Mouse (Mus musculus) intestine, embryonic 14.5 days (tissue): Measurements from ENCODE around the gene Ms4a5. TPM values are rescaled to one million over a fixed set of nuclear protein-coding genes. Genes with fewer than 3 reads are reported as not detected.
A peak's percentile ranks its signal among the peaks of the same experiment; 100 is the strongest.
"Not testable (repeated sequence)": the region's sequence is repeated elsewhere in the genome, so short reads cannot be mapped to it uniquely, and the experiment has no call there.

Source experiments
- ATAC-seq: fragments of 200-750 bp; cut with Nextera tagmentation; replicated peaks from 2 replicates; pipeline ENCODE4 v1.8.0; 2017; ENCODE audit warnings: low read depth, moderate number of reproducible peaks, moderate TSS enrichment, moderate library complexity; ENCODE audit not compliant: low FRiP score, low TSS enrichment
- DNase-seq: peaks from one replicate; pipeline ENCODE4 v3.0.0-alpha.2; 2018; ENCODE audit warnings: low spot score
- H3K27ac ChIP-seq: fragments of 300-500 bp; sonication (generic); 2 replicates; pipeline ENCODE4 v1.5.1; 2014; ENCODE audit warnings: low read depth, mild to moderate bottlenecking, control low read depth
- H3K27me3 ChIP-seq: fragments of 300-500 bp; sonication (generic); replicated peaks from 2 replicates; pipeline ENCODE4 v1.6.1; 2014; ENCODE audit warnings: low read length, control low read depth; ENCODE audit not compliant: control insufficient read depth, insufficient read depth
- H3K36me3 ChIP-seq: fragments of 300-500 bp; sonication (generic); 2 replicates; pipeline ENCODE4 v1.6.1; 2014; ENCODE audit warnings: low read length, control low read depth; ENCODE audit not compliant: control insufficient read depth, insufficient read depth
- H3K4me1 ChIP-seq: fragments of 300-500 bp; sonication (generic); replicated peaks from 2 replicates; pipeline ENCODE4 v1.6.1; 2014; ENCODE audit warnings: low read length, control low read depth, mixed read lengths; ENCODE audit not compliant: control insufficient read depth, insufficient read depth
- H3K4me2 ChIP-seq: fragments of 300-500 bp; sonication (generic); 2 replicates; pipeline ENCODE4 v1.6.1; 2014; ENCODE audit warnings: low read length
- H3K4me3 ChIP-seq: fragments of 300-500 bp; sonication (generic); 2 replicates; pipeline ENCODE4 v1.5.1; 2014; ENCODE audit warnings: low read depth, low read length, control low read depth, mixed read lengths
- H3K9ac ChIP-seq: fragments of 300-500 bp; sonication (generic); 2 replicates; pipeline ENCODE4 v1.6.1; 2014; ENCODE audit warnings: mild to moderate bottlenecking, low read length
- H3K9me3 ChIP-seq: fragments of 300-500 bp; sonication (generic); 2 replicates; pipeline ENCODE4 v1.6.1; 2016; ENCODE audit warnings: low read length, control low read depth; ENCODE audit not compliant: control insufficient read depth
- WGBS: fragments of 180-500 bp; shearing (Covaris S2); extraction: QIAGEN DNeasy Blood & Tissue Kit; methylation state at CpG from one replicate; pipeline ENCODE4 v1.1.7; 2014; 5-methylcytosine and 5-hydroxymethylcytosine counted together
- polyA plus RNA-seq: library from polyadenylated mRNA; unstranded; fragments of >200 nt; fragmentation: Nextera tagmentation; extraction: Ambion mirVana; gene quantifications from 2 replicates; pipeline ENCODE4 v1.2.1, GENCODE M21; 2014

Ms4a5 gene
- polyA plus RNA-seq = not detected in 2 replicates

- 93% methylated on average over 2 of the region's 2 CpGs for WGBS
- ATAC-seq (no peak), DNase-seq (no peak)
- Histone ChIP-seq H3K4me3 (no peak within 1 kb of the TSS), H3K4me2 (no peak within 1 kb of the TSS), H3K4me1 (no peaks in the 10 kb centered on the region), H3K27ac (no peak within 1 kb of the TSS), H3K9me3 (no peaks in the 10 kb centered on the region), H3K27me3 (no peaks in the 10 kb centered on the region), H3K9ac (no peak within 1 kb of the TSS), H3K36me3 (no peaks in the 10 kb centered on the region)
Observed at GRCm38 (mm10) chr19:11283773-11284172, at the start of gene Ms4a5. Ms4a5 (minus strand) TSS chr19:11283873.

- 82% methylated on average over 1 of the region's 1 CpGs for WGBS
- H3K4me1 ChIP-seq = no peaks in the 10 kb centered on the region
- H3K9me3 ChIP-seq = no peaks in the 10 kb centered on the region
- no peak for DNase-seq
- no peaks in the 10 kb centered on the region for H3K27me3 ChIP-seq
- ATAC-seq = no peak
- H3K36me3 ChIP-seq = no peaks in the 10 kb centered on the region
- no peak overlapping the region for H3K27ac ChIP-seq
- H3K4me2 ChIP-seq = no peak overlapping the region
- H3K4me3 ChIP-seq = no peak overlapping the region
- H3K9ac ChIP-seq = no peak overlapping the region
Observed at GRCm38 (mm10) chr19:11321123-11321522, 37.5 kb upstream of the Ms4a5 start.

GRCm38 (mm10) chr19:11316786-11317185 lies 33.1 kb upstream of the Ms4a5 start:
- no peak for ATAC-seq
- WGBS = 85% methylated on average over 4 of the region's 4 CpGs
- H3K9me3 ChIP-seq = no peaks in the 10 kb centered on the region

GRCm38 (mm10) chr19:11314354-11314753 lies 30.7 kb upstream of the Ms4a5 start, which contains the start of gene Ms4a14:
Ms4a14 (minus strand) TSS chr19:11314454.
- Histone ChIP-seq H3K27me3 (no peaks in the 10 kb centered on the region), H3K4me2 (no peak within 1 kb of the TSS), H3K36me3 (no peaks in the 10 kb centered on the region), H3K4me3 (no peak within 1 kb of the TSS), H3K27ac (no peak within 1 kb of the TSS), H3K9me3 (no peaks in the 10 kb centered on the region), H3K9ac (no peak within 1 kb of the TSS), H3K4me1 (no peaks in the 10 kb centered on the region)
- no peak for DNase-seq
- 73% methylated on average over 1 of the region's 1 CpGs for WGBS
- no peak for ATAC-seq

More at GRCm38 (mm10) chr19:11316786-11317185, 33.1 kb upstream of the Ms4a5 start:
- DNase-seq = no peak
- Histone ChIP-seq H3K4me2 (no peak overlapping the region), H3K36me3 (no peaks in the 10 kb centered on the region), H3K4me3 (no peak overlapping the region), H3K27me3 (no peaks in the 10 kb centered on the region), H3K9ac (no peak overlapping the region), H3K4me1 (no peaks in the 10 kb centered on the region), H3K27ac (no peak overlapping the region)

GRCm38 (mm10) chr19:11308888-11309287 lies 25.2 kb upstream of the Ms4a5 start:
- H3K4me3 ChIP-seq = no peak overlapping the region
- no peak for ATAC-seq
- H3K9ac ChIP-seq = no peak overlapping the region
- DNase-seq = no peak
- no peaks in the 10 kb centered on the region for H3K4me1 ChIP-seq
- no peaks in the 10 kb centered on the region for H3K36me3 ChIP-seq
- H3K9me3 ChIP-seq = no peaks in the 10 kb centered on the region
- H3K27me3 ChIP-seq = no peaks in the 10 kb centered on the region
- no peak overlapping the region for H3K4me2 ChIP-seq
- no peak overlapping the region for H3K27ac ChIP-seq

GRCm38 (mm10) chr19:11299529-11299928 lies 15.9 kb upstream of the Ms4a5 start:
- not testable (repeated sequence) for H3K27ac ChIP-seq, H3K36me3 ChIP-seq, H3K4me1 ChIP-seq, H3K4me3 ChIP-seq, H3K4me2 ChIP-seq, H3K9ac ChIP-seq, H3K9me3 ChIP-seq, ATAC-seq, H3K27me3 ChIP-seq, DNase-seq
- 53% methylated on average over 4 of the region's 4 CpGs for WGBS

- DNase-seq = no peak
- H3K36me3 ChIP-seq = no peaks in the 10 kb centered on the region
- no peaks in the 10 kb centered on the region for H3K9me3 ChIP-seq
- ATAC-seq = no peak
- H3K27ac ChIP-seq = no peak overlapping the region
- no peak overlapping the region for H3K4me2 ChIP-seq
- no peak overlapping the region for H3K9ac ChIP-seq
- H3K4me3 ChIP-seq = no peak overlapping the region
- no peaks in the 10 kb centered on the region for H3K27me3 ChIP-seq
- 49% methylated on average over 2 of the region's 2 CpGs for WGBS
- no peaks in the 10 kb centered on the region for H3K4me1 ChIP-seq
Observed at GRCm38 (mm10) chr19:11298939-11299338, 15.3 kb upstream of the Ms4a5 start.

GRCm38 (mm10) chr19:11293616-11294015 lies 9.9 kb upstream of the Ms4a5 start:
- H3K4me1 ChIP-seq, H3K27ac ChIP-seq, H3K4me2 ChIP-seq, H3K27me3 ChIP-seq, H3K36me3 ChIP-seq, H3K9ac ChIP-seq, H3K9me3 ChIP-seq, DNase-seq, ATAC-seq: not testable (repeated sequence)
- H3K4me3 ChIP-seq = 0 out of 2 replicates have a peak overlapping the region, but pooled peaks have one; percentile 38
- WGBS = 17% methylated on average over 3 of the region's 3 CpGs

- Histone ChIP-seq H3K27me3 (no peaks in the 10 kb centered on the region), H3K27ac (peak overlapping the region; percentile 69; the same call in 1 of the 2 replicates), H3K4me1 (no peaks in the 10 kb centered on the region), H3K4me2 (peak overlapping the region; percentile 50), H3K36me3 (no peaks in the 10 kb centered on the region), H3K4me3 (peak overlapping the region; percentile 38), H3K9ac (peak overlapping the region; percentile 46), H3K9me3 (no peaks in the 10 kb centered on the region)
- ATAC-seq (no peak), DNase-seq (peak; percentile 78)
- WGBS = 6% methylated on average over 12 of the region's 12 CpGs
Observed at GRCm38 (mm10) chr19:11292990-11293389, 9.3 kb upstream of the Ms4a5 start.
